In the genomic region with DNA sequence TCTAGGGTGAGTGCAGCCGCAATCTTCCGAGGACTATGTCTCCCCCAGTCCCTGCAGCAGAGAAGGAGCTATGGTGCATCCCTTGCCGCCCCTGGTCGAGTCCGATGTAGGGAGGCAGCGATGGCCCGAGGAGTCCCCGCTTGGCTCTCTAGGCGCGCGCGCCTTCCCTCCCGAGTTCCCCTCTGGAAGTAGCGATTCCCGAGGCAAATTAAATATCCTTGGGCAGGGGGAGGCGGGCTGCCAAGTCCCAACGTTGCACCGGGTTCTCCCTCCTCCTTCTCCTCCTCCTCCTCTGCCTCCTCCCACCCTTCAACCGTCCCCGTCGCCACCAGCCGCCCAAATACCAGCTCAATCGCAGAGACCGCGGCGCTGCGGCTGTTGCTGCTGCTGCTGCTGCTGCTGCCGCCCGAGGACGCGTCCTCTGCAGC, we compare ENCODE assay signal across 8 mouse cellular contexts. TPM values are rescaled to one million over a fixed set of nuclear protein-coding genes. Genes with fewer than 3 reads are reported as not detected.
DNase-seq lines count a peak whose midpoint lies in the region; ATAC-seq lines count a peak whose summit lies in the region.

No protein-coding gene starts in this region.

- H3K4me2 ChIP-seq in heart, embryonic 16.5 days (ENCODE audit: low read depth, low read length), result peak overlapping the region; percentile 79
- peak overlapping the region; percentile 53 for H3K4me2 ChIP-seq in liver, embryonic 16.5 days (ENCODE audit: low read depth, low read length)

- peak; percentile 49 for ATAC-seq in heart, embryonic 16.5 days (replicated peaks; ENCODE audit: extremely low read depth, insufficient read depth, low FRiP score)
- ATAC-seq in liver, embryonic 16.5 days (ENCODE audit: low read depth), result peak; percentile 32
- no peak for ATAC-seq in inflammation-experienced regulatory T-cells, adult 6 months

- peak; percentile 52 for DNase-seq in CD4-positive, CD25-positive, alpha-beta regulatory T cell, adult 2 months (ENCODE audit: low read depth, low spot score)
- DNase-seq in adrenal gland, adult 8-10 months, result peak; percentile 81
- peak; percentile 81 for DNase-seq in forebrain, embryonic 10.5 days (ENCODE audit: extremely low spot score, low spot score)
- DNase-seq in kidney, postnatal 25 days, result peak; percentile 81 to 89
- peak; percentile 91 for DNase-seq in ovary, adult 18-20 months (ENCODE audit: low spot score)

- H3K9me3 ChIP-seq in forebrain, embryonic 10.5 days, result peaks cover 23% of the 10 kb centered on the region
- no peaks in the 10 kb centered on the region for H3K9me3 ChIP-seq in heart, embryonic 16.5 days (replicated peaks; ENCODE audit: control insufficient read depth, low read length)
- H3K9me3 ChIP-seq in liver, embryonic 16.5 days (replicated peaks; ENCODE audit: control insufficient read depth, low read length), result no peaks in the 10 kb centered on the region

- H3K9ac ChIP-seq in heart, embryonic 16.5 days (ENCODE audit: low read length), result peak overlapping the region; percentile 90
- peak overlapping the region; percentile 50 for H3K9ac ChIP-seq in liver, embryonic 16.5 days (ENCODE audit: low read depth, low read length)

- peaks cover 28% of the 10 kb centered on the region for H3K27me3 ChIP-seq in forebrain, embryonic 10.5 days (ENCODE audit: poor library complexity, severe bottlenecking)
- no peaks in the 10 kb centered on the region for H3K27me3 ChIP-seq in heart, embryonic 16.5 days (ENCODE audit: control insufficient read depth, insufficient read depth, low read length)
- peaks cover 52% of the 10 kb centered on the region for H3K27me3 ChIP-seq in liver, embryonic 16.5 days (ENCODE audit: control insufficient read depth, insufficient read depth, low read depth, low read length)

- H3K4me1 ChIP-seq in forebrain, embryonic 10.5 days, result peaks cover 76% of the 10 kb centered on the region
- H3K4me1 ChIP-seq in heart, embryonic 16.5 days (ENCODE audit: control insufficient read depth, insufficient read depth, low read length), result peaks cover 23% of the 10 kb centered on the region
- H3K4me1 ChIP-seq in liver, embryonic 16.5 days (ENCODE audit: control insufficient read depth, low read depth, low read length), result no peaks in the 10 kb centered on the region; the same call in 1 of the 2 replicates

- whole genome bisulfite sequencing in forebrain, embryonic 10.5 days, result under 1% methylated on average over 31 of the region's 31 CpGs
- under 1% methylated on average over 30 of the region's 31 CpGs for WGBS in heart, embryonic 16.5 days
- WGBS in liver, embryonic 16.5 days (ENCODE audit: insufficient replicate concordance), result under 1% methylated on average over 31 of the region's 31 CpGs

- peak overlapping the region; percentile 97 for H3K27ac ChIP-seq in forebrain, embryonic 10.5 days
- H3K27ac ChIP-seq in heart, embryonic 16.5 days (ENCODE audit: low read length), result peak overlapping the region; percentile 93
- peak overlapping the region; percentile 72 for H3K27ac ChIP-seq in liver, embryonic 16.5 days (ENCODE audit: low read length)

- peaks cover 34% of the 10 kb centered on the region for H3K36me3 ChIP-seq in forebrain, embryonic 10.5 days (replicated peaks)
- H3K36me3 ChIP-seq in heart, embryonic 16.5 days (ENCODE audit: control insufficient read depth, insufficient read depth), result no peaks in the 10 kb centered on the region
- no peaks in the 10 kb centered on the region for H3K36me3 ChIP-seq in liver, embryonic 16.5 days (ENCODE audit: control insufficient read depth, insufficient read depth)

- peak overlapping the region; percentile 80 for H3K4me3 ChIP-seq in forebrain, embryonic 10.5 days
- H3K4me3 ChIP-seq in heart, embryonic 16.5 days (ENCODE audit: low read length), result peak overlapping the region; percentile 66
- peak overlapping the region; percentile 60 for H3K4me3 ChIP-seq in liver, embryonic 16.5 days (ENCODE audit: low read depth, low read length)

RNA-seq across cellular contexts. Expression of a gene that starts 0.5 kb away (rescaled TPM):
- 10 to 100 TPM in 3 of 4 experiments, 1 to 10 TPM in 1; 7.9 to 17.1 (median 13.2) TPM for total RNA-seq in adrenal gland, adult 8-10 months (2022)
- 11.3 and 11.8 TPM in 2 replicates for polyA plus RNA-seq in forebrain, embryonic 10.5 days (2016; fragmentation: Nextera tagmentation; extraction: Ambion mirVana)
- 8.2 and 9.4 TPM in 2 replicates for polyA plus RNA-seq in heart, embryonic 16.5 days (2015; fragmentation: Nextera tagmentation; extraction: Ambion mirVana)
- 1.5 and 1.7 TPM in 2 replicates for polyA plus RNA-seq in liver, embryonic 16.5 days (2015; fragmentation: Nextera tagmentation; extraction: Ambion mirVana)
- polyA plus RNA-seq in inflammation-experienced regulatory T-cells, adult 6 months (2017; shearing (Covaris generic)), result not detected

RNA-seq across cellular contexts. Expression of a gene that starts 25.5 kb away (rescaled TPM):
- total RNA-seq in adrenal gland, adult 8-10 months (2022), result 10 to 100 TPM; 36.5 to 39.7 (median 36.7) TPM
- 10.2 and 10.6 TPM in 2 replicates for polyA plus RNA-seq in forebrain, embryonic 10.5 days (2016; fragmentation: Nextera tagmentation; extraction: Ambion mirVana)
- 8.9 and 10.3 TPM in 2 replicates for polyA plus RNA-seq in heart, embryonic 16.5 days (2015; fragmentation: Nextera tagmentation; extraction: Ambion mirVana)
- polyA plus RNA-seq in liver, embryonic 16.5 days (2015; fragmentation: Nextera tagmentation; extraction: Ambion mirVana), result 9.1 and 10.2 TPM in 2 replicates
- polyA plus RNA-seq in inflammation-experienced regulatory T-cells, adult 6 months (2017; shearing (Covaris generic)), result 10 to 100 TPM; 15.3 to 21.5 (median 20.5) TPM

RNA-seq across cellular contexts. Expression of a gene that starts 57.8 kb away (rescaled TPM):
- not detected for total RNA-seq in adrenal gland, adult 8-10 months (2022)
- 31.1 and 31.3 TPM in 2 replicates for polyA plus RNA-seq in forebrain, embryonic 10.5 days (2016; fragmentation: Nextera tagmentation; extraction: Ambion mirVana)
- polyA plus RNA-seq in heart, embryonic 16.5 days (2015; fragmentation: Nextera tagmentation; extraction: Ambion mirVana), result 31.6 and 33.8 TPM in 2 replicates
- polyA plus RNA-seq in liver, embryonic 16.5 days (2015; fragmentation: Nextera tagmentation; extraction: Ambion mirVana), result 4.5 and 6.6 TPM in 2 replicates
- polyA plus RNA-seq in inflammation-experienced regulatory T-cells, adult 6 months (2017; shearing (Covaris generic)), result not detected
